15 mouse cellular contexts compared by ENCODE assay signal in the genomic region with DNA sequence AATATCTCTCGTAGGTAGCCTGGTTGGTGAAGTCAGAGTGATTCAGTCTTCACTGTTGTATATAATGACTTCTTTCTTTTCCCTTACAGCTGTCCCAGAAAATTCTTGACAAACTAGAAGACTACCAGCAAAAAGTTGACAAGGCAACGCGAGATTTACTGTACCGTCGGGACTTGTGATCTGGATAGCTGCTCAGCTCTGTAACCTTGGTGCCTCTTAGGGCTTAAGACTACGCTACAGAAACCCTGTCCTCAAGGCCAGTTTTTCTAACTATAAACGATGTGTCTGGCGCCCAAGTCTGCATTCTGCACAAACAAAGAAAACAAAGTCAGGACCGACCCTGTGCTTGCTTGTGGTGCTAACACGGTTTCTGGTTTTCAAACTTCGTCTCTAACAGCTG. TPM values are rescaled to one million over a fixed set of nuclear protein-coding genes. Genes with fewer than 3 reads are reported as not detected.
"Had no signal": no experiment of that assay in that cellular context is flagged by ENCODE, and none has a peak within 500 bp of the region (broad histone marks: within the 10 kb centered on the region; RNA-seq: fewer than 3 reads in every experiment).

No protein-coding gene starts in this region.

- DNase-seq: kidney, postnatal 25 days; layer of hippocampus, adult 9-11 months; liver; lung, adult 18-20 months; lung, postnatal 10 days; lung, postnatal 36 days; thymus, adult 2 months; thymus, postnatal 14 days; thymus, postnatal 4 days had no signal

- ATAC-seq: liver, embryonic 12.5 days; midbrain, embryonic 13.5 days; midbrain, embryonic 16.5 days had no signal

RNA-seq across cellular contexts. Expression of a gene that starts 47.2 kb away (rescaled TPM):
- total RNA-seq: neutrophil, adult 5-6 weeks had no signal
- polyA plus RNA-seq: liver, embryonic 15.5 days; myocyte had no signal
